Mouse (Mus musculus): Measurements from ENCODE around the gene Pet100.

Gene Pet100

DNA sequence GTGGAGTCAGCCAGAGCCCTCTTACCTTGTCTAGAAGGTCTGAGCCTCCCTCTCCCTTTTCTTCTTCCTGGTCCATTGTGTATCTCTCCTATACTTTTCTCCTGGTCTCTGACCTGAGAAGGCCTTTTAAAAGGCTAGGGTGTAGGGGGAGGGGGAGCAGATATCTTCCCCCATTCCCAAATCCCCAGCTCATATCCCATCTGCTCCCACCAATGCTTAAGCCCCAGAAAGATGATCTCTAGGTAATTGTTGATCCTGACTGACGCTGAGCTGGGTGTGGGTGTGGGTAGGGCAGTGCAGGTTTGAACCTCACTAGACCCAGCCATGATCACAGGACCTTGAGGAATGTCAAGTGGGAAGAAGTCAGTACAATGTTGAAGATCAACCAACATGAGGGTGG, 4.1 kb downstream of the Pet100 start, which contains the start of gene Pcp2:
Pcp2 (minus strand) TSS at position 101 of the 400 bp plus-strand sequence.
- DNase-seq (ENCODE audit: low spot score) = no peak

GRCm38 (mm10) chr8:3626971-3627370, 5.6 kb downstream of the Pet100 start:
- DNase-seq (ENCODE audit: low spot score) = no peak

GRCm38 (mm10) chr8:3628014-3628413, 6.7 kb downstream of the Pet100 start:
- no peak for DNase-seq (ENCODE audit: low spot score)

DNA sequence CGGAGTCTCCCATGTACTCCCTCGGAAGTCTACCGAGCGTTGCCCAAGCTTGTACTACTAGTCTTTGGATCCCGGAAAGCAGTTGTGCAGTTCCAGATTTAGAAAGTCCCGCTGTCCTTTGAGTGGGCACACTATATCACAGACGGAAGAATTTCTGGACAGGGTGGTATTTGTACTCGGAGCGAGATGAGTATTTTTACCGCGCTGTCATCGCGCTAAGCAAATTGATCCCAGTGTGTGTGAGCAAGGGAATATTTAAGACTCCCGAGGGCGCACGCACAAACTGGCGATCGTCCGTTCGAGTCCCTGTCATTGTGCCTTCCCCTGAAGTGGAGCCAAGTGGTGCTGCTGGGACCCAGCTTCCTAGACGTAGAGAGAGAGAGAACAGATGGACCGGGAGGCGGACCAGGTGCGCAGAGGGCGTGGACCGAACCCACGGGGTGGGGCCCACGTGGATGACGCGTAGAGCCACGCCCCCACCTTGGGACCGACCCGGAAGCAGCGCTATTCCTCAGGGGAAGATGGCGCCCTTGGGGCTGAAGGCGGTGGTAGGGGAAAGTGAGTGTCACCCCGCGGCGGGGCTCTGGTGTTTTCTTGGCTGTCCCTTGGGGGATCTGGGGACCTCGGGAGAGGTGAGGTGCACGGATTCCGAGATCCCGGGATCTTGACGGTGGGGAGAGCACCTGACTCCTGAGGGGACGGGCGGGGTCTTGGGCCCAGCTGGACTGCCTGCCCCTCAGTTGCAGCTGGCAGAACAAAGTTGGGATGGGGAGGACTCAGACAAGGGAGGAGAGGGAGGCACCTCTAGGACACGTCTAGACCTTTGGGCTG, 9.5 kb downstream of the Pet100 start, which contains the start of gene Stxbp2:
Stxbp2 (plus strand) TSS at position 309 of the 831 bp plus-strand sequence.
- DNase-seq (ENCODE audit: low spot score) = peak; percentile 75

GRCm38 (mm10) chr8:3631478-3631875, 10.1 kb downstream of the Pet100 start:
- DNase-seq (ENCODE audit: low spot score) = no peak

DNA sequence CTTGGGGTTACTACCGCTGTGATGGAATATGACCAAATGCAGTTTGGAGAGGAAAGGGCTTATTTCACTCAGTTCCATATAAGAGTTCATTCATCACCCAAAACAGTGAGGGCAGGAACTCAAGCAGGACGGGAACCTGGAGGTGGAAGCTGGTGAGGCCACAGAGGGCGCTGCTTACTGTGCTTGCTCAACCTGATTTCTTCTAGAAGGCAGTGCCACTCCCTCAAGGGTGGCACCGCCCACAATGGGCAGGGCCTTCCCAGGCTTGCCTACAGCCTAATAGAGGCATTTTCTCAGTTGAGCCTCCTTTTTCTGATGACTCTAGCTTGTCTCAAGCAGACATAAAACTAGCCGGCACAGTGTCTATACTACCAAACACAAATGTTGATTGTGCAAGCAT, 24.5 kb downstream of the Pet100 start:
- peak; percentile 52 for DNase-seq (ENCODE audit: low spot score)

DNA sequence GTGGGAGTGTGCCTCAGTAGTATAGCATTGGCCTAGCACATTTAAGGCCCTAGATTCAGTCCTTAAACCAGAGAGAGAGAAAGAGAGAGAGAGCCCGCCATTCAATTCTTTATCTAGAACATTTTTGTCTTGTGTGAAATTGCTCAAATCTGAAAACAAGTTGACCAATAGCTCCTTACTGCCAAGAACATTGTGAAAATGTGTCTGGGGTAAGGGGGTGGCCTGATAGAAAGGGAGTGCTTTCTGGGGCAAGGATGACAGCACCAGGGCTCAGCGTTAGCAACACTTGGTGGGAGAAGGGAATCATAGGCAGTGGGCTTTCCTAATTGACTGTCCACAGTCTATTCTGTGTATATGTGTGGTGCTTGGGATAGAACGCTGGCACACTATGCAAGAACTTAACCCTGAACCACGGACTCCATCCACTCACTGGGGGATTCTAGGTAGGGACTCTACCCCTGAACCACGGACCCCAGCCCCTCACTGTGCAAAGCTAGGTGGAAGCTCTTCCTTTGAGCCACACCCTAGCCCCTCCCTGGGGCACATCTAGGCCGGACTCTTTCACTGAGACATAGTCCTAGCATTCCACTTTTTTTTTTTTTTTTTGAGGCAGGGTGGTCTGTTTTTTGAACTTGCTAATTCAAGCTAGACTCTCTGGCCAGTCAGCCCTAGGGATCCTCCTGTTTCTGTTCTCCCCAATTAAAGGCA, 25.6 kb downstream of the Pet100 start:
- DNase-seq (ENCODE audit: low spot score) = no peak

- DNase-seq (ENCODE audit: low spot score) = no peak
These were observed 26.2 kb downstream of the Pet100 start for GRCm38 (mm10) chr8:3647561-3647960.

GRCm38 (mm10) chr8:3648268-3648667, 26.9 kb downstream of the Pet100 start:
- no peak for DNase-seq (ENCODE audit: low spot score)

GRCm38 (mm10) chr8:3648990-3649389, 27.6 kb downstream of the Pet100 start:
- no peak for DNase-seq (ENCODE audit: low spot score)

DNA sequence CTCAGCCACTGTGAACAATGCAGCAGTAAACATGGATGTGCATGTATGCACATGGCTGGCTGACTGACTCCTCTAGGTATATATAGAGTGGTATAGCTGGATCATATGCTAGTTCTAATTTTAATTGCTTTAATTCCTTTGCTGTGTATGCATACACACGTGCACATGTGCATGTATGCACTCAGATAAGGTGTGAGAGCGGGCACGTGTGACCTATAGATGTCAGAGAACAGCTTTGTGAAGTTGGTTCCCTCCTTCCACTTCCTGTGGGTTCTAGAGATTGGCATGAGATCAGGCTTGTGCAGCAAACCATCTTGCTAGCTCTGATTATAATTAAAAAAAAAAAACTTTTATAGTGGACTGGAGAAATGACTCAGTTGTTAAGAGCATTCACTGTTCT, 31.5 kb downstream of the Pet100 start:
- no peak for DNase-seq (ENCODE audit: low spot score)

DNA sequence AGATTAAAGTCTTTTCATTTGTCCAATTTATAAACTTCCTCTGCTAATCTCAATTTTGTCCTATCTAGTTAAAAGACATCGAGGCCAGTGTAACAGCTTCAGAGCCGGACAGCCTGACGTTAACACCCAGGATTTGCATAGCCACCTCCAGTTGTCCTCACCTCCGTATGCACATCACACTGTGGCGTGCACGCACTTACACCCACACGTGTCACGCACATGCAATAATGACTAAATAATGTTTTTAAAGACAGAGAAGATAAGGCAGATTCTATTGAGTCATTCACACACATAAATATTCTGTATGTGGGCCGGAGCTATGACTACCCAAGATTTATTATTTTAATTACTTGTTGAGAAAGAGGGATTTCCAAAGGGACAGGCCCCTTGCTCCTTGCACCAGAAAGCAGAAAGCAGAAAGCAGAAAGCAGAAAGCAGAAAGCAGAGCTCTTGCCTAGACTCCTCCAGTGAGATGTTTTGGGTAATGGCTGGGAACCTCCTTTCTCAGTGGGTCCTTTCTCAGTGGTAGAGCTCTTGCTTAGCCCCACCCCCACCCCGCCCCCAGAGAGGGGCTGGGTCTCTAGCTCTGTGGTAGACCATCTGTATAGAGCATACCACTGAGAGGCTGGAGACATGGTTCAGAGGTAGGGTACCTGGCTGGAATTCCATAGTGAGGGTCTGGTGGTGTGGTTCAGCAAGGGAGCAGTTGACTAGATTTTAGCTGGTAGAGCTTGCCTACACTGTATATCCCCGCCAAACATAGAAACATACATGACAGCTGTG, 33.6 kb downstream of the Pet100 start:
- DNase-seq (ENCODE audit: low spot score) = no peak

DNA sequence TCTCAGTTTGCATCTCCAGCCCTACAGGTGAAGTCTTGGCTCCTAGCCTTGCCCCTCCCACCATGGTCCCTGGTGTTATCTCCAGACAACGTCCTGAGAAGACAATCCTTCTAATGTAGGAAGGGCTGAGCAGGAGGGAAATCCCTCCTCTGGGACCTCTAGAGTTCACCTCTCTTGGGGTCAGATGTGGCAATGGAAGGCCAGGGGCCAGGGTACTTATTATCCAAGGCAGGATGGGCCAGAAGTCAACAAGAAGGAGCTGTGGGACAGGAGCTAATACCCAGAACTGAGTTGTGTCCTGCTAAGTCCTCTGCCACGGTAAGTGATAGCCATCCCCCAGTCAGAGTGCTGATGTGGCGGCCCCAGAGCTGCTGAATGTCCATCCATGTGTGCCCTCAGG, 34.2 kb downstream of the Pet100 start, which contains the start of gene Retn:
Retn (plus strand) TSS at position 245 of the 400 bp plus-strand sequence.
- DNase-seq (ENCODE audit: low spot score) = no peak

GRCm38 (mm10) chr8:3656725-3657381, 35.5 kb downstream of the Pet100 start:
- DNase-seq (ENCODE audit: low spot score) = no peak

DNA sequence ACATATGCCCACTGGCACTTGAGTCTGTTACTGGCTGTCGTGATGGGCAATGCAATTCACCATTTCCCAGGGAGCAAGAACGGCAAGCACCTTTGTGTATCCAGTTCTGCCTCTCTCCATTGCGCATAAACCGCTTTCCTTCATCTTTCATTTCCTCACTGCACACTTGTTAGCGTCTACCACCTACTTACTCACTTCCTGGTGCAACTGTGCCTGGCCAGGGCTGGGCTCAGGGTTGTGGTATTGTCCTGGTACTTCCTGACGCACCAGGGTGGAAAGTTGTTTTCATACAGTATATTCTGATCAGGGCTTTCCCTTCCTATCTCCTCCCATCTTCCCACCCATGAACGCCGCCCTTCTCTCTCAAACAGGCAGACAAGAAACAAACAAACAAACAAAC, 39.5 kb downstream of the Pet100 start:
- DNase-seq (ENCODE audit: low spot score) = no peak

DNA sequence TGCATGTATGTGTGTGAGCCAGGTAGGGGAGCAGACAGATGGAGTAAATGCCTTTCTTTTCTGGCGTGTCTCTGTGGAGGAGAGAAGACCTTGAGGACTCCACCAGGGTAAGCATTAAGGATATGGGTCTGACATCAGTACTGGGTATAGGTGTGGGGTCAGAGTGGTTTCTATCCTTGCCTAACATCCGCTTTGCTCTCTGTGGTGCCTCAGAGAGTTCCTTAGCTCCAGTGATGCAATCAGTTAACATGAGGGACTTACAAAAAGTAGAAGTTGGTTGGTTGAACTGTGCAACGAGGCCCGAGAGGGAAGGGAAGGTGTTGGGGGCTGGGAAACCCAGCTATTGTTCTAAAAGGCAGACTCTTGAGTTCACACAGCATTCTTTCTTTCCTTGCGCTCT, 43.1 kb downstream of the Pet100 start:
- no peak for DNase-seq (ENCODE audit: low spot score)

DNA sequence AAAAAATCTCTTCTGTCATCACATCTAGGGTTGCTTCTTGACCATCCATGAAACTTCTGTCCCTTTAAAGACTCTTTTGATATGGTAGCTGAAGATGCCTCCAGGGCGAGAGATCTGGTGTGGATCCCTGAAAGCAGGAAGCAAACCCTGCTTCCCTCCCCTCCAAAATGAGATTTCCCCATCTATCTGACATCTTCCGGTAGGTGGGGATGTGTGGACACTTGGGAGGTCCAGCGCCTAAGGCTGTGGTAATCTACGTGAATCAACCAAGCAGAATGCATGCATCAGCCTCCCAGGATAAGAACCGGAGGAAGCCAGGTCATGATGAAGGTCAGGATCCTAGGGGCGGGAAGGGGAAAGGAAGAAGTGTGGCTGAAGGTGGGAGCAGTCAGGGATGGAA, 44.2 kb downstream of the Pet100 start, which contains the start of gene Mcemp1:
Mcemp1 (plus strand) TSS at position 248 of the 400 bp plus-strand sequence.
- no peak for DNase-seq (ENCODE audit: low spot score)

DNA sequence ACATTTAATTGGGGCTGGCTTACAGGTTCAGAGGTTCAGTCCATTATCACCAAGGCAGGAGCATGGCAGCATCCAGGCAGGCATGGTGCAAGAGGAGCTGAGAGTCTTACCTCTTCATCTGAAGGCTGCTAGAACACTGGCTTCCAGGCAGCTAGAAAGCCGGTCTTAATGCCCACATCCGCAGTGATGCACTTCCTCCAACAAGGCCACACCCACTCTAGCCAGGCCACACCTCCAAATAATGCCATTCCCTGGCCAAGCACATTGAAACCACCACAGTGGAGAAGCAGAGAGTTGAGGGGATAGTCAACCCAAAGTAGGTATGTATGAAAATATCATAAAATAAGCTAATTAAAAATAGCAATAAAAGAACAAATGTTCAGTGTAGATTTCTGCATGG, 49.0 kb downstream of the Pet100 start:
- no peak for DNase-seq (ENCODE audit: low spot score)

- DNase-seq (ENCODE audit: low spot score) = peak; percentile 81
These were observed 50.7 kb downstream of the Pet100 start, which contains the start of gene Fcor for GRCm38 (mm10) chr8:3671980-3672491. Gene Fcor, minus strand, starts transcription at chr8:3672362.

DNA sequence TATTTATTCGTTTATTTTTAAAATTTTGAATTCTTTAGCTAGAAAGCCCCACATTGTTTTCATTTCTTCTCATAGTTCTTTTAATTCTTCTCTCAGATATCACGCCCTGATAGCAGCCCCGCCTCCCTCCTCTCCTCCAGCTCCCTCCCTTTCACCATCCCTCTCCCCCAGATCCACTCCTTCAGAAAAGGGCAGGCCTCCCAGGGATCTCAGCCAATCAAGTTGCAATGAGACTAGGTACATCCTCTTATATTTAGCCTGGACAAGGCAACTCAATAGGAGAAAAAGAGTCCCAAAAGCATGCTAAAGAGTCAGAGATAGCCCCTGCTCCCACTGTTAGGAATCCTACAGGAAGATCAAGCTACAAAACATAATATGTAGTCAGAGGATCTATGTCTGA, 53.3 kb downstream of the Pet100 start:
- no peak for DNase-seq (ENCODE audit: low spot score)

Data from ovary, postnatal 36 days (tissue).